Mouse (Mus musculus) megakaryocyte, embryonic 14.5 days (primary cell): ENCODE results near the gene Tesmin.

ENCODE experiments used
- FLI1 ChIP-seq: IDR thresholded peaks from 2 replicates; pipeline ENCODE4 v1.6.1; 2012; ENCODE audit warnings: low read length, inconsistent platforms, mixed read lengths
- GATA1 ChIP-seq: IDR thresholded peaks from 3 replicates; pipeline ENCODE4 v1.6.1; 2012; ENCODE audit warnings: mixed read lengths, low read length, inconsistent platforms, borderline replicate concordance

GRCm38 (mm10) chr19:3434124-3434523 is 45.5 kb downstream of the Tesmin start:
- TF ChIP-seq GATA1 = no peak
- no peak for TF ChIP-seq FLI1
